Comparison of ENCODE assay signal across 8 mouse cellular contexts in the genomic region with DNA sequence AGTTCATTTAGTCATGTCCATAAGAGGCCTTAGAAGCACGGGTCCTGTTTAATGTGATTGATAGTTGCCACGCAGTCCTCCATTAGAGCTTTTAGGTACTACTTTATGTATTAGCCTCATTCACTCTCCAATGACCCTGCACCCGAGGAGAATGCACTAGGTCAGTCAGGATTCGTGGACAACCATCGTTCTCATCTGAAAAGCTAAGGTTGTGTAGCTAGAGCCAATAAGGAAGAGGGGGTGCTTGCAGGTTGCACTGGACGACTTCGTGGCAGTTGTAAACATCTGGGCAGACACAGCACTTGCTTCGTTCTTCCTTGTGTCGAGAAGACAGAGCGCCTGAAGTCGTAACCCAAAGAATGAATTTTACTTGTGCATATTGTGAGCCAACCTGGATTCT. TPM values are rescaled to one million over a fixed set of nuclear protein-coding genes. Genes with fewer than 3 reads are reported as not detected.
DNase-seq lines count a peak whose midpoint lies in the region; ATAC-seq lines count a peak whose summit lies in the region.

No protein-coding gene starts in this region.

- H3K4me1 ChIP-seq in brown adipose tissue, adult 24 weeks (ENCODE audit: control insufficient read depth, insufficient read depth, insufficient read length, low read length), result peaks cover 22% of the 10 kb centered on the region
- H3K4me1 ChIP-seq in heart, embryonic 15.5 days (replicated peaks), result peaks cover 26% of the 10 kb centered on the region
- H3K4me1 ChIP-seq in liver, embryonic 16.5 days (ENCODE audit: control insufficient read depth, low read depth, low read length), result peaks cover 40% of the 10 kb centered on the region
- H3K4me1 ChIP-seq in stomach, embryonic 15.5 days, result peaks cover 10% of the 10 kb centered on the region; the same call in 1 of the 2 replicates

- H3K9me3 ChIP-seq in heart, embryonic 15.5 days (replicated peaks), result no peaks in the 10 kb centered on the region
- no peaks in the 10 kb centered on the region for H3K9me3 ChIP-seq in liver, embryonic 16.5 days (replicated peaks; ENCODE audit: control insufficient read depth, low read length)
- H3K9me3 ChIP-seq in stomach, embryonic 15.5 days, result no peaks in the 10 kb centered on the region

- DNase-seq in layer of hippocampus, postnatal 10 days (ENCODE audit: low spot score in 2 of 2), result peak; percentile 27 to 51
- DNase-seq in layer of hippocampus, adult 11-12 months (ENCODE audit: low spot score), result no peak
- no peak for DNase-seq in gastrocnemius, postnatal 10 days
- DNase-seq in retina, postnatal 1 day, result no peak

- no peaks in the 10 kb centered on the region for H3K36me3 ChIP-seq in heart, embryonic 15.5 days
- H3K36me3 ChIP-seq in liver, embryonic 16.5 days (ENCODE audit: control insufficient read depth, insufficient read depth), result no peaks in the 10 kb centered on the region
- H3K36me3 ChIP-seq in stomach, embryonic 15.5 days, result no peaks in the 10 kb centered on the region

- peak overlapping the region; percentile 69 for H3K4me3 ChIP-seq in brown adipose tissue, adult 24 weeks (ENCODE audit: insufficient read depth, low read depth, low read length)
- H3K4me3 ChIP-seq in heart, embryonic 15.5 days, result peak overlapping the region; percentile 98
- H3K4me3 ChIP-seq in liver, embryonic 16.5 days (ENCODE audit: low read depth, low read length), result peak overlapping the region; percentile 97
- H3K4me3 ChIP-seq in stomach, embryonic 15.5 days (replicated peaks), result peak overlapping the region; percentile 99

- 3% methylated on average over 11 of the region's 11 CpGs for WGBS in heart, embryonic 15.5 days
- WGBS in liver, embryonic 16.5 days (ENCODE audit: insufficient replicate concordance), result 2% methylated on average over 11 of the region's 11 CpGs
- under 1% methylated on average over 11 of the region's 11 CpGs for WGBS in stomach, embryonic 15.5 days

- ATAC-seq in heart, embryonic 15.5 days (replicated peaks; ENCODE audit: insufficient number of reproducible peaks, insufficient read depth, low FRiP score, low read depth), result no peak
- ATAC-seq in liver, embryonic 16.5 days (ENCODE audit: low read depth), result no peak
- no peak for ATAC-seq in stomach, embryonic 15.5 days (ENCODE audit: insufficient read depth, low FRiP score, low read depth)

- no peaks in the 10 kb centered on the region for H3K27me3 ChIP-seq in heart, embryonic 15.5 days
- H3K27me3 ChIP-seq in liver, embryonic 16.5 days (ENCODE audit: control insufficient read depth, insufficient read depth, low read depth, low read length), result no peaks in the 10 kb centered on the region
- no peaks in the 10 kb centered on the region for H3K27me3 ChIP-seq in stomach, embryonic 15.5 days (replicated peaks)

- H3K27ac ChIP-seq in brown adipose tissue, adult 24 weeks (replicated peaks; ENCODE audit: low read depth, low read length), result peak overlapping the region; percentile 90
- H3K27ac ChIP-seq in heart, embryonic 15.5 days, result peak overlapping the region; percentile 92
- H3K27ac ChIP-seq in liver, embryonic 16.5 days (ENCODE audit: low read length), result peak overlapping the region; percentile 89
- H3K27ac ChIP-seq in stomach, embryonic 15.5 days, result peak overlapping the region; percentile 91

- peak overlapping the region; percentile 82 for H3K4me2 ChIP-seq in heart, embryonic 15.5 days
- peak overlapping the region; percentile 78 for H3K4me2 ChIP-seq in liver, embryonic 16.5 days (ENCODE audit: low read depth, low read length)
- peak overlapping the region; percentile 88 for H3K4me2 ChIP-seq in stomach, embryonic 15.5 days

- peak overlapping the region; percentile 81 for H3K9ac ChIP-seq in heart, embryonic 15.5 days
- H3K9ac ChIP-seq in liver, embryonic 16.5 days (ENCODE audit: low read depth, low read length), result peak overlapping the region; percentile 97
- H3K9ac ChIP-seq in stomach, embryonic 15.5 days, result peak overlapping the region; percentile 97; the same call in 1 of the 2 replicates

RNA-seq across cellular contexts. Expression of gene Ankrd13a, which starts 0.7 kb away (rescaled TPM):
- total RNA-seq in layer of hippocampus, postnatal 10 days (2021), result 10 to 100 TPM; 40.2 to 45.1 TPM
- polyA plus RNA-seq in brown adipose tissue, adult 24 weeks (2012; ENCODE audit: insufficient read depth, insufficient read length, missing spikeins), result 37.1 and 53.8 TPM in 2 replicates
- 28.3 and 42.0 TPM in 2 replicates for polyA plus RNA-seq in heart, embryonic 15.5 days (2015; fragmentation: Nextera tagmentation; extraction: Ambion mirVana)
- polyA plus RNA-seq in liver, embryonic 16.5 days (2015; fragmentation: Nextera tagmentation; extraction: Ambion mirVana), result 10.0 and 11.8 TPM in 2 replicates
- 48.9 and 49.0 TPM in 2 replicates for polyA plus RNA-seq in stomach, embryonic 15.5 days (2015; fragmentation: Nextera tagmentation; extraction: Ambion mirVana)
- total RNA-seq in gastrocnemius, postnatal 10 days (2021), result 10 to 100 TPM; 37.1 to 39.5 TPM

RNA-seq across cellular contexts. Expression of gene Git2, which starts 1.5 kb away (rescaled TPM):
- 10 to 100 TPM; 42.4 to 44.8 TPM for total RNA-seq in layer of hippocampus, postnatal 10 days (2021)
- polyA plus RNA-seq in brown adipose tissue, adult 24 weeks (2012; ENCODE audit: insufficient read depth, insufficient read length, missing spikeins), result 15.1 and 17.6 TPM in 2 replicates
- 31.0 and 43.2 TPM in 2 replicates for polyA plus RNA-seq in heart, embryonic 15.5 days (2015; fragmentation: Nextera tagmentation; extraction: Ambion mirVana)
- polyA plus RNA-seq in liver, embryonic 16.5 days (2015; fragmentation: Nextera tagmentation; extraction: Ambion mirVana), result 15.4 and 16.1 TPM in 2 replicates
- 36.7 and 39.8 TPM in 2 replicates for polyA plus RNA-seq in stomach, embryonic 15.5 days (2015; fragmentation: Nextera tagmentation; extraction: Ambion mirVana)
- 10 to 100 TPM; 25.5 to 31.9 TPM for total RNA-seq in gastrocnemius, postnatal 10 days (2021)

RNA-seq across cellular contexts. Expression of gene 1500011B03Rik, which starts 49.5 kb away (rescaled TPM):
- 100 to 1,000 TPM; 154 to 155 TPM for total RNA-seq in layer of hippocampus, postnatal 10 days (2021)
- 2.1 and 5.5 TPM in 2 replicates for polyA plus RNA-seq in brown adipose tissue, adult 24 weeks (2012; ENCODE audit: insufficient read depth, insufficient read length, missing spikeins)
- polyA plus RNA-seq in heart, embryonic 15.5 days (2015; fragmentation: Nextera tagmentation; extraction: Ambion mirVana), result 39.0 and 52.9 TPM in 2 replicates
- 19.4 and 22.7 TPM in 2 replicates for polyA plus RNA-seq in liver, embryonic 16.5 days (2015; fragmentation: Nextera tagmentation; extraction: Ambion mirVana)
- 78.6 and 82.0 TPM in 2 replicates for polyA plus RNA-seq in stomach, embryonic 15.5 days (2015; fragmentation: Nextera tagmentation; extraction: Ambion mirVana)
- total RNA-seq in gastrocnemius, postnatal 10 days (2021), result 10 to 100 TPM; 18.2 to 18.9 TPM

Comparison
In these comparisons a context has a peak if more than half of its experiments do, and no peak if none do; other contexts are left out.
1. DNase-seq: peak in layer of hippocampus, postnatal 10 days (2 of 2); none in layer of hippocampus, adult 11-12 months (single experiment), gastrocnemius, postnatal 10 days (single experiment) and retina, postnatal 1 day (single experiment).
2. Peak in every context shown above with its lines, with median percentiles within 50 percentile points of each other: H3K27ac ChIP-seq, H3K4me3 ChIP-seq, H3K4me2 ChIP-seq and H3K9ac ChIP-seq.